Mouse (Mus musculus): ENCODE measurements at regions not wholly inside any gene's neighbourhood (a gene's known extent, or its start where the extent isn't known, plus 50 kb on each side); places are given as distances from the start of the nearest gene placed in this dataset.
A peak's percentile ranks its signal among the peaks of the same experiment; 100 is the strongest.

- DNase-seq (ENCODE audit: low spot score in 2 of 2): peak; percentile 33 to 58
These were observed 54.2 kb upstream of the Bhlhe40 start for GRCm38 (mm10) chr6:108606231-108606630.

- no peak for DNase-seq (ENCODE audit: low spot score in 2 of 2)
These were observed 52.1 kb upstream of the Bhlhe40 start for GRCm38 (mm10) chr6:108608308-108608707.
